Mouse (Mus musculus) C2C12 (cell line): ENCODE measurements around the gene Mr1. TPM values are rescaled to one million over a fixed set of nuclear protein-coding genes. Genes with fewer than 3 reads are reported as not detected.

ENCODE experiments used
- H3K27me3 ChIP-seq: one replicate; pipeline ENCODE4 v1.6.1; 2011; ENCODE audit not compliant: control insufficient read depth, insufficient read depth, insufficient read length
- H3K36me3 ChIP-seq: one replicate; pipeline ENCODE4 v1.6.1; 2011; ENCODE audit not compliant: control insufficient read depth, insufficient read depth
- H3K4me3 ChIP-seq: one replicate; pipeline ENCODE4 v1.5.1; 2011; ENCODE audit warnings: mild to moderate bottlenecking, control low read depth; ENCODE audit not compliant: poor library complexity, insufficient read depth, severe bottlenecking
- H3K79me2 ChIP-seq: one replicate; pipeline ENCODE4 v1.6.1; 2011; ENCODE audit not compliant: control insufficient read depth, insufficient read depth
- H3K79me3 ChIP-seq: one replicate; pipeline ENCODE4 v1.6.1; 2011; ENCODE audit warnings: low read depth, control low read depth
- H3ac ChIP-seq: one replicate; pipeline ENCODE3; 2011; ENCODE audit warnings: low read depth; ENCODE audit not compliant: control insufficient read depth, insufficient read length
- CEBPB ChIP-seq: IDR thresholded peaks from one replicate; pipeline ENCODE4 v1.6.1; 2011; ENCODE audit warnings: low read depth, mild to moderate bottlenecking, control low read depth, moderate library complexity
- CTCF ChIP-seq: IDR thresholded peaks from one replicate; pipeline ENCODE4 v1.5.1; 2011; ENCODE audit not compliant: control insufficient read depth, insufficient read depth, insufficient read length
- FOSL1 ChIP-seq: IDR thresholded peaks from one replicate; pipeline ENCODE4 v1.8.0; 2011; ENCODE audit warnings: mild to moderate bottlenecking, low read length; ENCODE audit not compliant: poor library complexity, insufficient read depth, severe bottlenecking
- MAX ChIP-seq: IDR thresholded peaks from one replicate; pipeline ENCODE4 v1.6.1; 2011; ENCODE audit warnings: mild to moderate bottlenecking, control low read depth
- MYOD1 ChIP-seq: IDR thresholded peaks from one replicate; pipeline ENCODE4 v1.6.1; 2011; ENCODE audit warnings: low read depth; ENCODE audit not compliant: control insufficient read depth, insufficient read length
- MYOG ChIP-seq: IDR thresholded peaks from one replicate; pipeline ENCODE4 v1.6.1; 2011; ENCODE audit not compliant: control insufficient read depth, insufficient read length; ENCODE audit errors: extremely low read depth
- USF1 ChIP-seq: IDR thresholded peaks from one replicate; pipeline ENCODE4 v1.6.1; 2011; ENCODE audit warnings: low read depth, mild to moderate bottlenecking, control low read depth, moderate library complexity
- polyA plus RNA-seq: library from polyadenylated mRNA; unstranded; fragments of >200 nt; fragmentation: generic; extraction: Trizol; gene quantifications from one replicate; pipeline ENCODE4 v1.2.1, GENCODE M21; 2012; ENCODE audit warnings: missing spikeins

Mr1 gene
- polyA plus RNA-seq, 1 experiment, result 1.1 TPM

- H3K79me3 ChIP-seq, result no peaks in the 10 kb centered on the region
- H3ac ChIP-seq, result peak overlapping the region; percentile 66
- no peaks in the 10 kb centered on the region for H3K79me2 ChIP-seq
- peak overlapping the region; percentile 21 for H3K4me3 ChIP-seq
- H3K27me3 ChIP-seq, result no peaks in the 10 kb centered on the region
- no peak for TF ChIP-seq MYOD1
- TF ChIP-seq CEBPB, result peak; percentile 16
- no peak for TF ChIP-seq FOSL1
- H3K36me3 ChIP-seq, result no peaks in the 10 kb centered on the region
Observed at GRCm38 (mm10) chr1:155083271-155084265, 63.0 kb downstream of the Mr1 start.

GRCm38 (mm10) chr1:155082965-155083268 lies 63.7 kb downstream of the Mr1 start:
- TF ChIP-seq USF1, result no peak
- no peak for TF ChIP-seq FOSL1
- TF ChIP-seq MAX, result peak; percentile 49
- Histone ChIP-seq H3K36me3 (no peaks in the 10 kb centered on the region), H3K79me2 (no peaks in the 10 kb centered on the region), H3K4me3 (peak overlapping the region; percentile 21), H3K27me3 (no peaks in the 10 kb centered on the region), H3ac (peak overlapping the region; percentile 66), H3K79me3 (no peaks in the 10 kb centered on the region)

GRCm38 (mm10) chr1:155082158-155082964 lies 64.3 kb downstream of the Mr1 start:
- Histone ChIP-seq H3K27me3 (no peaks in the 10 kb centered on the region), H3K36me3 (no peaks in the 10 kb centered on the region), H3K79me3 (no peaks in the 10 kb centered on the region), H3K4me3 (no peak overlapping the region), H3ac (peak overlapping the region; percentile 66), H3K79me2 (no peaks in the 10 kb centered on the region)
- TF ChIP-seq CEBPB (no peak), MYOD1 (no peak), MYOG (no peak), CTCF (no peak), FOSL1 (no peak), MAX (no peak), USF1 (no peak)

GRCm38 (mm10) chr1:155077675-155078074 lies 68.9 kb downstream of the Mr1 start:
- H3K79me2 ChIP-seq, result no peaks in the 10 kb centered on the region
- no peaks in the 10 kb centered on the region for H3K79me3 ChIP-seq
- no peaks in the 10 kb centered on the region for H3K36me3 ChIP-seq
- no peaks in the 10 kb centered on the region for H3K27me3 ChIP-seq
- H3K4me3 ChIP-seq, result no peak overlapping the region
- TF ChIP-seq MYOD1 (no peak), USF1 (no peak), CEBPB (no peak), MYOG (no peak), CTCF (no peak), MAX (no peak), FOSL1 (no peak)
- no peak overlapping the region for H3ac ChIP-seq

Other genes with a start within 250 kb of the Mr1 start
- gene Ier5, start 47.2 kb downstream of the Mr1 start, polyA plus RNA-seq, result 24.4 TPM
- gene Stx6, start 11.9 kb upstream of the Mr1 start, polyA plus RNA-seq, result 30.5 TPM
- gene BC034090, start 97.6 kb upstream of the Mr1 start, polyA plus RNA-seq, result 4.9 TPM